Mouse (Mus musculus) erythroblast, adult 5-6 weeks (primary cell): Measurements from ENCODE around the gene Acin1. TPM values are rescaled to one million over a fixed set of nuclear protein-coding genes. Genes with fewer than 3 reads are reported as not detected.

Experiments
- ATAC-seq: replicated peaks from 2 replicates; pipeline ENCODE4 v1.8.0; 2016; ENCODE audit warnings: moderate number of reproducible peaks, mild to moderate bottlenecking, moderate TSS enrichment, inconsistent platforms; ENCODE audit not compliant: poor library complexity, low FRiP score, severe bottlenecking
- total RNA-seq, 2 experiments: library from RNA; stranded (forward) in 1 of 2; stranded (reverse) in 1 of 2; fragments of 150-400 nt in 1 of 2; fragments of 200-764, 138-1000 nt in 1 of 2; gene quantifications; 2 replicates each; pipeline versions ENCODE4 v1.2.3 to v1.2.4; 2015 to 2017; ENCODE audit warnings: low replicate concordance in 2 of 2

The Acin1 gene
- total RNA-seq, 2 experiments from 2014 or later: 173 to 369 TPM

- no peak for ATAC-seq
Measured at GRCm38 (mm10) chr14:54646898-54647636, 39.7 kb downstream of the Acin1 start.

GRCm38 (mm10) chr14:54646455-54646854 is 40.3 kb downstream of the Acin1 start:
- no peak for ATAC-seq

- no peak for ATAC-seq
Measured at GRCm38 (mm10) chr14:54644294-54644693, 42.4 kb downstream of the Acin1 start.

- ATAC-seq: no peak
Measured at GRCm38 (mm10) chr14:54643011-54643410, 43.7 kb downstream of the Acin1 start.

GRCm38 (mm10) chr14:54642224-54642944 is 44.3 kb downstream of the Acin1 start:
- ATAC-seq: no peak

- ATAC-seq: peak; percentile 68
Measured at GRCm38 (mm10) chr14:54641305-54641969, 45.3 kb downstream of the Acin1 start, which contains the start of gene Cdh24. TSS of gene Cdh24 (minus strand) at chr14:54641364.

GRCm38 (mm10) chr14:54640946-54641304 is 45.8 kb downstream of the Acin1 start, which contains the start of gene Gm17606:
TSS of gene Gm17606 (plus strand) at chr14:54640952.
- no peak for ATAC-seq

GRCm38 (mm10) chr14:54640121-54640520 is 46.6 kb downstream of the Acin1 start:
- ATAC-seq: no peak

GRCm38 (mm10) chr14:54638210-54638609 is 48.5 kb downstream of the Acin1 start:
- ATAC-seq: no peak

GRCm38 (mm10) chr14:54636954-54637353 is 49.8 kb downstream of the Acin1 start:
- ATAC-seq: 0 out of 2 replicates have a peak, but pooled peaks have one; percentile 22

- no peak for ATAC-seq
Measured at GRCm38 (mm10) chr14:54634182-54634581, 52.5 kb downstream of the Acin1 start.

GRCm38 (mm10) chr14:54632252-54632651 is 54.5 kb downstream of the Acin1 start:
- ATAC-seq: no peak

GRCm38 (mm10) chr14:54631240-54631599 is 55.5 kb downstream of the Acin1 start:
- no peak for ATAC-seq

GRCm38 (mm10) chr14:54630583-54631239 is 56.0 kb downstream of the Acin1 start:
- no peak for ATAC-seq

GRCm38 (mm10) chr14:54629797-54630196 is 56.9 kb downstream of the Acin1 start:
- no peak for ATAC-seq

GRCm38 (mm10) chr14:54628103-54628502 is 58.6 kb downstream of the Acin1 start:
- ATAC-seq: no peak

- ATAC-seq: peak; percentile 12; the same call in 1 of the 2 replicates
Measured at GRCm38 (mm10) chr14:54624976-54625375, 61.8 kb downstream of the Acin1 start.

- ATAC-seq: no peak
Measured at GRCm38 (mm10) chr14:54623334-54623733, 63.4 kb downstream of the Acin1 start.

- ATAC-seq: no peak
Measured at GRCm38 (mm10) chr14:54621133-54621532, 65.6 kb downstream of the Acin1 start, which contains the start of gene Psmb11. TSS of gene Psmb11 (plus strand) at chr14:54621433.

GRCm38 (mm10) chr14:54617897-54618365 is 68.8 kb downstream of the Acin1 start, which contains the start of gene Psmb5:
TSS of gene Psmb5 (minus strand) at chr14:54618022.
- ATAC-seq: peak; percentile 97
